Mouse (Mus musculus): Measurements from ENCODE around the gene Unkl. TPM values are rescaled to one million over a fixed set of nuclear protein-coding genes. Genes with fewer than 3 reads are reported as not detected.
A peak's percentile ranks its signal among the peaks of the same experiment; 100 is the strongest.

The Unkl gene
- polyA plus RNA-seq, 1 experiment from 2014 or later: 8.8 TPM

DNA sequence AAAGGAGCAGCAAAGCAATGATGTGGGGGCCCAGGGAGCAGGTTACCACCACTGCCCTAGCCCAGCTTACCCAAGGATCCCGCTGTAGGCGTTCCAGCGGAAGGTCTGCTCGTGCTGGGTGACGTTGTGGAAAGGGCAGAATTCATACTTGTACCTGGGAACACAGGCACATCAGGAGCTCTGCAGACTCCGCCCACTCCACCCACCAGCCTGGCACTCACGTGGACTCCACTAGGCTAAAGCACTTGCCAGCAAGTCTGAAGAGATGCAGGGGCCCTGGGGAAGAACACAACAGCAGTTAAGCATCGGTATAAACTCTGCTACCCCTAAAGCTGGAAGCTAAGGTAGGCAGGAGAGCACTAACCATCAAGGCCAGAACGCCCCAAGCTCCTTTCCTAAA, 47.4 kb downstream of the Unkl start:
- H3K9ac ChIP-seq: no peak overlapping the region
- no peak for ATAC-seq (ENCODE audit: insufficient read depth)
- 85% methylated on average over 9 of the region's 9 CpGs for WGBS (ENCODE audit: insufficient replicate concordance)

DNA sequence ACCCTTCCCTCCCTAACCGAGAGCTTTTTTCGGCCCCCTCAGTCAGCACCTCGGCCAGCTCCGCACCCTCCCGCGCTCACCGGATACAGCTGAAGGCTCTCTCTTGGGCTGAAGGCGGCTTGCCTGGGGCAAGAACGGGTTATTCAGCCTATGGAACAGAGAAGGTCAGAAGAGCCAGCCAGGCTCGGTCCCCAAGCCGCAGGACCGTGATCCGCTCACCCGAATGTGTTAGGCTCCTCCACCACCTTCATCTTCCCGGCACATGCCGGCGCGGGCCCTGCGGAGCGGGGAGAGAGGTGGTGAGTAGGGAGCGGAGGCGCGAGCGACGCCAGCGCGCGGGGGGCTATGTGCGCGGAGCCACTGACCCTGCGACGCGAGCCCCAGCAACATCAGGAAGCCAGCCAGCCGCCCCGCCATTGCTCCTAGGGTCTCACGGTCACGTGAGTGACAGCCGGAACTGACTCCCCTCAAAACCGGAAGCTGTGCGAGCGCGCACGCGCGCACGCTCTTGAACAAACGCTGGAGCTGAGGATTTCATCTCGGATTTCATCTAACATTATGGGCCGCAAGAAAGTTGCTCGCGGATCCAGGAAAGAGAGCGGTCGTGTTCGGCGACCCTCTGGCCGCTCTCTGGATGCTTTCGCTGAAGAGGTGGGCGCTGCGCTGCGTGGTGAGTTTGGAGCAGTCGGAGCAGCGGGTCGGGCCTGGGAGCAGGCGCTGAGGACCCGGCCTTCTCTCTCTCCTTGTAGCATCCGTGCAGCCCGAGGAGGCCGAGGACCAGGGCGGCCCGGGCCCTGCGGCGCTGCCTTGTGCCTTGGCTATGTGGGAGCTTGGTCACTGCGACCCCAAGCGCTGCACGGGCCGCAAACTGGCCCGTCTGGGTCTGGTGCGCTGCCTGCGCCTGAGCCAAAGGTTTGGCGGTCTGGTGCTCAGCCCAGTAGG, 51.8 kb downstream of the Unkl start, which contains the start of the genes Gnptg and Tsr3:
TSS of gene Gnptg (minus strand) at position 430 of the 942 bp plus-strand sequence.
TSS of gene Tsr3 (plus strand) at position 476 of the 942 bp plus-strand sequence.
- peaks cover 40% of the 10 kb centered on the region for H3K36me3 ChIP-seq (replicated peaks)
- no peaks in the 10 kb centered on the region for H3K27me3 ChIP-seq
- H3K4me3 ChIP-seq (replicated peaks): peak within 1 kb of the TSS; percentile 81
- peak within 1 kb of the TSS; percentile 76 for H3K9ac ChIP-seq
- ATAC-seq (ENCODE audit: insufficient read depth): peak; percentile 82
- peak within 1 kb of the TSS; percentile 49 for H3K27ac ChIP-seq (replicated peaks)
- peaks cover 25% of the 10 kb centered on the region for H3K4me1 ChIP-seq (replicated peaks)
- no peaks in the 10 kb centered on the region for H3K9me3 ChIP-seq (replicated peaks)
- WGBS (ENCODE audit: insufficient replicate concordance): under 1% methylated on average over 80 of the region's 80 CpGs
- peak within 1 kb of the TSS; percentile 86 for H3K4me2 ChIP-seq

More for the DNA sequence above, 47.4 kb downstream of the Unkl start:
- no peak overlapping the region for H3K4me3 ChIP-seq (replicated peaks)
- H3K4me1 ChIP-seq (replicated peaks): peaks cover 14% of the 10 kb centered on the region
- no peak overlapping the region for H3K4me2 ChIP-seq
- H3K36me3 ChIP-seq (replicated peaks): peaks cover 31% of the 10 kb centered on the region
- no peak overlapping the region for H3K27ac ChIP-seq (replicated peaks)
- no peaks in the 10 kb centered on the region for H3K9me3 ChIP-seq (replicated peaks)
- no peaks in the 10 kb centered on the region for H3K27me3 ChIP-seq

DNA sequence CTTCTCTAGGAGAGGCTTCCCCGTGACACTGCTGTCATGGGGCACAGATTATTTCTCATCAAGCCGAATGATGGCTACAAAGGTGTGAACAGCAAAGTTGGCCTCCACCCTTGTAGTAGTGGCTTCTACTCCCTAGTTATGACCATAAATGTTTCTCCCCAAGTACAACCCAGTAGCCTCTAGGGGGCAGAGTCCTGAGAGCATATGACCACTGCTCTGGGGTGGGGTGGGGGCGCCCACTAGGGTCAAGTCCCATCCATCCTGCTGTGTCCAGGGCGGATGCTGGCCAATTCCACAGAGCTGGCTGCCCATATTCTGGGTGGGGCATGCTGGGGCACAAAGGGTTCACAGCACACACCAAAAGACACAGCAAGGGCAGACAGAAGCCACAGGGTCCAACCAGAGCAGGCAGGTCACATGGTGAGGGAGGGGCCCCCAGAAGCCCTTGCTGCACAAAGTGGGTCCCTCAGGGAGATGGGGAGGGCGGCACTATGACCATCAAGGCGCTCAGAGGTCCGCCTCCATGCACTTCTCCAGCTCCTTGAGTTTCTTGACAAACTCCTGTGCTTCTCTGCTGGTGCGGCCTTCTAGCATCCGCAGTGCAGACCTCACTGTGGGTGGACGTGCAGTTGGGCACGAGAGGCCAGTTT, 55.1 kb downstream of the Unkl start:
- 82% methylated on average over 11 of the region's 11 CpGs for WGBS (ENCODE audit: insufficient replicate concordance)
- no peak for ATAC-seq (ENCODE audit: insufficient read depth)
- H3K27ac ChIP-seq (replicated peaks): no peak overlapping the region

DNA sequence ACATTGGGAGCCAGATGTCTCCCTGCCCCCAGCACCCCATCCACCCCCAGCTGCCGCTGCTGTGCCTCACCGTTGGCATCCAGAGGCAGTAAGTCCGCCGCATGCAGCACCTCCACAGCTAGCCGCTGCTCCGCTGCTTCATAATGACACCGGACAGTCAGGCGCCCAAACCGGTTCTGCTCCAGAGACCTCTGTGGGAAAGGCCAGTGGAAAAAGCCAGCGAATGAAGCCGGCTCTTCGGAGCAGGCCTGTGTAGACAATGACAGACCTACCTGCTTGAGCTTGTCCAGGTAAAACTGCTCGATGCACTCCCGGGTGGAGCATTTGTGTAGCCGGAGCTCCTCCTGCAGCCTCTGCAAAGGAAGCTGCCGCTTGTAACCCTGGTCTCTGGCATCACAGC, 56.0 kb downstream of the Unkl start:
- no peak overlapping the region for H3K9ac ChIP-seq
- no peak overlapping the region for H3K27ac ChIP-seq (replicated peaks)
- peaks cover 26% of the 10 kb centered on the region for H3K36me3 ChIP-seq (replicated peaks)
- peaks cover 21% of the 10 kb centered on the region for H3K4me1 ChIP-seq (replicated peaks)
- no peaks in the 10 kb centered on the region for H3K9me3 ChIP-seq (replicated peaks)
- WGBS (ENCODE audit: insufficient replicate concordance): 84% methylated on average over 16 of the region's 16 CpGs
- H3K4me2 ChIP-seq: no peak overlapping the region
- H3K4me3 ChIP-seq (replicated peaks): no peak overlapping the region
- peaks cover 7% of the 10 kb centered on the region for H3K27me3 ChIP-seq
- no peak for ATAC-seq (ENCODE audit: insufficient read depth)

More for the DNA sequence above, 55.1 kb downstream of the Unkl start:
- Histone ChIP-seq H3K36me3 (replicated peaks) (peaks cover 26% of the 10 kb centered on the region), H3K4me3 (replicated peaks) (no peak overlapping the region), H3K27me3 (peaks cover 6% of the 10 kb centered on the region), H3K4me1 (replicated peaks) (peaks cover 25% of the 10 kb centered on the region), H3K9ac (no peak overlapping the region), H3K4me2 (no peak overlapping the region), H3K9me3 (replicated peaks) (no peaks in the 10 kb centered on the region)

DNA sequence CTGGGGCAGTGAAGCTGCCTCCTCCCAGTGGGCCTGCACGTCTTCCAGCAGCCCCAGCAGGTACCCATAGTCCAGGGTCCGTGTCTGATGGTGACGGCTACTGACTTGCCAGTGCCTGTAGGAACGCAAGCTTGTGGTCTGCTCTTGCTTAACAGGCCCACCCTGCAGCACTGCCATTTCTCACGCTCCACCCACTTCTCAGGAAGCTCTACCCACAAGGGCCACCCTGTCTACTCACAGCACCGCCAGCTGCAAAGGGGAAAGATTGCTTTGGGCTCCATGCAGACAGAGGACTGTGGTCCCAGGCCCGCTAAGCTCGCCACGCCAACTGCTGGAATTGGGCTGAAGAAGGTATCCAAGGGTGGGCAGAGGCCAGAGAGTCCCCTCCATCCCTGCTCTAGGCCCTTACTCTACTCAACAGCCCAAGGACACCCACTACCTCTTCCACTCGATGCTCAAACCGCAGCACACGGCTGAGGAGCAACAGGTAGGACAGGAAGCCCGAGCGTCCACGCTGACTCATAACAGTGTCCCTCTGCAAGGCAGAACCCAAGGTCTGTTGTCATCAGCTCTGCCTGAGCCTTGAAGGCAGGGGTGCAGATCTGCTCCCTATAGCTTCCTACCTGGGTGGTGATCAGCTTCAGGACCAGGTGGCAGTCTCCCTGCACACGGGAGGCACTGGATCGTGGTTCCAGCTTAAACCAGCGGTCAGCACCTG, 60.0 kb downstream of the Unkl start:
- peaks cover 15% of the 10 kb centered on the region for H3K36me3 ChIP-seq (replicated peaks)
- H3K4me2 ChIP-seq: peak overlapping the region; percentile 13; the same call in 1 of the 2 replicates
- H3K4me1 ChIP-seq (replicated peaks): no peaks in the 10 kb centered on the region
- no peaks in the 10 kb centered on the region for H3K9me3 ChIP-seq (replicated peaks)
- peaks cover 33% of the 10 kb centered on the region for H3K27me3 ChIP-seq
- no peak for ATAC-seq (ENCODE audit: insufficient read depth)
- H3K4me3 ChIP-seq (replicated peaks): no peak overlapping the region
- no peak overlapping the region for H3K27ac ChIP-seq (replicated peaks)
- H3K9ac ChIP-seq: no peak overlapping the region
- WGBS (ENCODE audit: insufficient replicate concordance): 38% methylated on average over 18 of the region's 18 CpGs

DNA sequence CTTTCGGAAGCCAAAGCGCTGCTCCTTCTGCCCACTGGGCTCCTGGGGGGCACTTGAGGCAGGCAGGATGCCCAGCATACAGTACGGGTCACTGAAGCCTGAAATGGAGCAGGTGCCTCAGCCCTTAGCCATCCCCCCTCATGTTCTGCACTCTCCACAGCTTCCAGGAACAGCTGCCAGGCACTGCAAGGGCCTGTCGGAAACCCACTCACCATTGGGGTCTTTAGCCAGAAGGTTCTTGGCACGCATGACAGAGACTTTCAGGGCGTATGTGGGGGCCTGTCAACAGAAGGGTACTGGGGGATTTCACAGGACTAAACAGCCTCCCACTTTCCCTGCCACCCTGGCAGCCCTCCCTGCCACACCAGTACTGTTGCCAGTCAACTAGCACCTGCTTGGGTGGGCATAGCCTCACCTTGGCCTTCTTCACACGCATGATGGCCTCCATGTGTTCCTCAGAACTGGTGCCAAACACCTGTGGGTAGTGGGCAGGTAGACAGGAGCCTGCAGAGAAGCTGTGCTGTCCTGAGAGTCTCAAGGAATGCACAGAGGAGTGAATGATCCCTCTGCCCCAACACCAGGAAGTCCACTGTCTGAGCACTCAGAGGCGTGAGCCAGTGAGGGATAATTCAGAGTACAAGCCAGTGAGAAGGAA, 62.1 kb downstream of the Unkl start:
- ATAC-seq (ENCODE audit: insufficient read depth): no peak
- Histone ChIP-seq H3K4me2 (no peak overlapping the region), H3K4me3 (replicated peaks) (no peak overlapping the region), H3K9ac (no peak overlapping the region), H3K4me1 (replicated peaks) (no peaks in the 10 kb centered on the region), H3K27ac (replicated peaks) (no peak overlapping the region), H3K27me3 (peaks cover 54% of the 10 kb centered on the region), H3K9me3 (replicated peaks) (no peaks in the 10 kb centered on the region), H3K36me3 (replicated peaks) (no peaks in the 10 kb centered on the region)
- WGBS (ENCODE audit: insufficient replicate concordance): 68% methylated on average over 8 of the region's 8 CpGs

DNA sequence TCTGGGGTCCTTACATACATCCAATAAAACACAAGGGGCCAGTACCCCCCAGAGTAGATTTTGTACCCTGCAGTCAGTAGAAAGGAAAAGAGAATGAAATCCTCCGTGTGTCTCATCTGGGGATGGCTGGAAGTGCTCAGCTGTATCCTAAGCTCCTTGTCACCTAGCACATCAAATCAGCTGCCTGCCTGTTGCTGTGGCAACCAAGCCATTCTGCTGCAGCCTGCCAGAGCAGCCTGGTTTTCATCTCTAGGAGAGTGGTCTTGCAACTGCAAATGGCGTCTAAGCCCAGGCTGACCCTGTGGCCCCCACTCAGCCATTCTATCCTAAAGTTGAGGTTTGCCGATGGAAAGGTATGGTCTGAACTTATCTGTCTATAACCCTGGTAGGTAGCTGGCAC, 64.4 kb downstream of the Unkl start:
- no peak for ATAC-seq (ENCODE audit: insufficient read depth)
- Histone ChIP-seq H3K9ac (no peak overlapping the region), H3K36me3 (replicated peaks) (no peaks in the 10 kb centered on the region), H3K9me3 (replicated peaks) (no peaks in the 10 kb centered on the region), H3K27me3 (peaks cover 74% of the 10 kb centered on the region), H3K4me1 (replicated peaks) (peaks cover 11% of the 10 kb centered on the region), H3K27ac (replicated peaks) (no peak overlapping the region), H3K4me2 (no peak overlapping the region), H3K4me3 (replicated peaks) (no peak overlapping the region)
- WGBS (ENCODE audit: insufficient replicate concordance): 42% methylated on average over 3 of the region's 3 CpGs

DNA sequence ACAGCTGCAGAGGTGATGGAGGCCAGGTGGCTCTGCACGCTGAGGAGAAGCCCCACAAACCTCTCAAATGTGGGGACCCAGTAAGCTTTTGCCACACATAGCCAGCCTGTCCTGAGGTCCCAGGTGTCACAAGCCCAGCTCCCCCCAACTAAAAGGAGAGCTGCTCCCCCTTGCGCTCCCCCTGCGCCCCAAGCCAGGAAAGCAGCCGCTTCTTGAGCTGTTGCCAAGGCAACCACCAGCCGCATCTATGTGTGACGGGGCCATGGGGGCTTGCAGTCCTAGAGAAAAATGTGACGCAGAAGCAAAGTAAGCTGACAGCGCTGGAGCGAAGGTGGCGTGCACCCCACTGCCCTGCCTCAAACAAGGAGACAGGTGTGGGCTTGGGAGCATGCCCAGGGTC, 65.6 kb downstream of the Unkl start:
- peaks cover 70% of the 10 kb centered on the region for H3K27me3 ChIP-seq
- no peaks in the 10 kb centered on the region for H3K9me3 ChIP-seq (replicated peaks)
- ATAC-seq (ENCODE audit: insufficient read depth): no peak
- no peak overlapping the region for H3K4me3 ChIP-seq (replicated peaks)
- no peak overlapping the region for H3K27ac ChIP-seq (replicated peaks)
- H3K4me1 ChIP-seq (replicated peaks): peaks cover 11% of the 10 kb centered on the region
- no peak overlapping the region for H3K4me2 ChIP-seq
- peaks cover 3% of the 10 kb centered on the region; the same call in 1 of the 2 replicates for H3K36me3 ChIP-seq (replicated peaks)
- H3K9ac ChIP-seq: no peak overlapping the region
- 30% methylated on average over 10 of the region's 10 CpGs for WGBS (ENCODE audit: insufficient replicate concordance)

DNA sequence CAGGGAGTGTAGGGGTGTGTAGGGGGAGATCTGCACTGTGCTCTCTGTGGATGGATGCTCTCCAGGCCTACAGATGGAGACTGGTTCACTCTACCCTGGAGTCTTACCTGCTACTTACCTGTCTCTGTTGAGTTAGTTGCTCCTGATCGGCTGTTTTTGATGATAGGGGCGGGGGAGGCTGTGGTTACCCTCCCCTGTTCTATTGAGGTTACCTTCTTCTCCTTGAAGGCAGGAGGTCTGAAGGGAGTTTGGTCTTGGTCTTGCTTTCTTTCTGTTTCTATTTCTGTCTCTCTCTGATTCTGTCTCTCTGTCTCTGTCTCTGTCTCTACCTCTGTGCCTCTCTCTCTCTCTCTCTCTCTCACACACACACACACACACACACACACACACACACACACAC, 66.9 kb downstream of the Unkl start:
- peaks cover 11% of the 10 kb centered on the region for H3K4me1 ChIP-seq (replicated peaks)
- ATAC-seq (ENCODE audit: insufficient read depth): no peak
- H3K36me3 ChIP-seq (replicated peaks): peaks cover 16% of the 10 kb centered on the region
- H3K4me2 ChIP-seq: no peak overlapping the region
- no peak overlapping the region for H3K9ac ChIP-seq
- H3K9me3 ChIP-seq (replicated peaks): no peaks in the 10 kb centered on the region
- WGBS (ENCODE audit: insufficient replicate concordance): 37% methylated on average over 2 of the region's 2 CpGs
- no peak overlapping the region for H3K4me3 ChIP-seq (replicated peaks)
- peaks cover 68% of the 10 kb centered on the region for H3K27me3 ChIP-seq
- no peak overlapping the region for H3K27ac ChIP-seq (replicated peaks)

DNA sequence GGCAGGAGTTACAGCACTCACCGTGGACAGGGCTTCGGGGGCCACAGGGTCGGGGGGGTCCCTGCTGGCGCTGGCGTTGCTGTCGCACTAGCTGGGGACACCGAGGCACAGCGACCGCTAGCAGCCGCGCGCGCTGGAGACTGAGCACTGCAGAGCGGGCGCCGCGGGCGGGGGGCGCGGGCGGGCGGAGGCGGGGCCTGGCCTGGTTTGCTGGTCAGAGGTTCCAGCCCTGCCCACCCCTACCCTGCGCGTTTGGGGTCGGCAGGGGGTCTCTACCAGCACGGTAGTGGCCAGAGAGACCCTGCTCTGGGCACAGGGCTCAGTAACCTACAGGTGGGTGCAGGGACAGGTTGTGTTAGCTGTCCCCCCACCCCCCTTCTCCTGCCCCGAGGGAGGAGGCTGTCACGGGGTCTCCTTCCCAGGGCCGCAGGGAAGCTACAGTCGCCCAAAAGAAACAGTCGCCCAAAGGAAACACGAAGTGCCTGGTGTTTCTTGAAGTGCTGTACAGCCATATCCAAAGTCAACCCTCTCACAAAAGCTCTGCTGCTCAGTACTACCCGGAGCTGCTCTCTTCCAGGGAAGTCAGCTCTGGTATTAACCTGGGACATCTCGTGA, 68.0 kb downstream of the Unkl start, which contains the start of gene Baiap3:
TSS of gene Baiap3 (minus strand) at position 225 of the 615 bp plus-strand sequence.
- no peak for ATAC-seq (ENCODE audit: insufficient read depth)
- Histone ChIP-seq H3K36me3 (replicated peaks) (peaks cover 21% of the 10 kb centered on the region), H3K4me3 (replicated peaks) (peak within 1 kb of the TSS; percentile 31), H3K9ac (no peak within 1 kb of the TSS), H3K9me3 (replicated peaks) (no peaks in the 10 kb centered on the region), H3K4me2 (peak within 1 kb of the TSS; percentile 62), H3K4me1 (replicated peaks) (peaks cover 11% of the 10 kb centered on the region), H3K27ac (replicated peaks) (no peak within 1 kb of the TSS), H3K27me3 (peaks cover 63% of the 10 kb centered on the region)
- WGBS (ENCODE audit: insufficient replicate concordance): 6% methylated on average over 30 of the region's 35 CpGs

Measured in liver, embryonic 15.5 days (tissue).